Mouse (Mus musculus) olfactory bulb, adult 2 months (tissue): ENCODE measurements at regions not wholly inside any gene's neighbourhood (a gene's known extent, or its start where the extent isn't known, plus 50 kb on each side); places are given as distances from the start of the nearest gene placed in this dataset.

Experiments used
- H3K27ac ChIP-seq: fragments of 200-500 bp; 2 replicates; pipeline ENCODE4 v1.5.1; 2012; ENCODE audit warnings: low read depth, low read length; ENCODE audit not compliant: insufficient read depth
- H3K4me1 ChIP-seq: fragments of 200-500 bp; 2 replicates; pipeline ENCODE4 v1.6.1; 2012; ENCODE audit warnings: low read length; ENCODE audit not compliant: control insufficient read depth, insufficient read depth
- H3K4me3 ChIP-seq: fragments of 200-500 bp; 2 replicates; pipeline ENCODE4 v1.5.1; 2012; ENCODE audit warnings: mild to moderate bottlenecking, low read depth, low read length, moderate library complexity; ENCODE audit not compliant: insufficient read depth
- CTCF ChIP-seq: fragments of 200-500 bp; IDR thresholded peaks from 2 replicates; pipeline ENCODE4 v1.5.1; 2012; ENCODE audit warnings: low read depth, mild to moderate bottlenecking, low read length, moderate library complexity; ENCODE audit not compliant: insufficient read depth
- POLR2A ChIP-seq: fragments of 200-500 bp; IDR thresholded peaks from 2 replicates; pipeline ENCODE4 v1.6.1; 2012; ENCODE audit warnings: mild to moderate bottlenecking, low read depth, low read length, moderate library complexity; ENCODE audit not compliant: insufficient read depth
- WGBS: fragments of 180-500 bp; shearing (Covaris S2); methylation state at CpG from one replicate; pipeline ENCODE4 v1.1.7; 2018; 5-methylcytosine and 5-hydroxymethylcytosine counted together

- TF ChIP-seq CTCF = no peak
- 60% methylated on average over 9 of the region's 9 CpGs for WGBS
- H3K27ac ChIP-seq = no peak overlapping the region
- no peaks in the 10 kb centered on the region for H3K4me1 ChIP-seq
- H3K4me3 ChIP-seq = no peak overlapping the region
Measured at GRCm38 (mm10) chr1:184462481-184463124, 269.8 kb downstream of the Hlx start.

- H3K27ac ChIP-seq = no peak overlapping the region
- H3K4me1 ChIP-seq = no peaks in the 10 kb centered on the region
- TF ChIP-seq POLR2A (no peak), CTCF (no peak)
- H3K4me3 ChIP-seq = no peak overlapping the region
Measured at GRCm38 (mm10) chr1:184461411-184461810, 271.0 kb downstream of the Hlx start.

- Histone ChIP-seq H3K27ac (no peak overlapping the region), H3K4me1 (no peaks in the 10 kb centered on the region), H3K4me3 (no peak overlapping the region)
- WGBS = 94% methylated on average over 8 of the region's 8 CpGs
- TF ChIP-seq CTCF (no peak), POLR2A (no peak)
Measured at GRCm38 (mm10) chr1:184456727-184457126, 275.7 kb downstream of the Hlx start.

GRCm38 (mm10) chr1:184454381-184454780, 278.0 kb downstream of the Hlx start:
- H3K4me1 ChIP-seq = no peaks in the 10 kb centered on the region
- no peak overlapping the region for H3K27ac ChIP-seq
- H3K4me3 ChIP-seq = no peak overlapping the region
- WGBS = 70% methylated on average over 4 of the region's 4 CpGs
- TF ChIP-seq POLR2A (no peak), CTCF (no peak)

GRCm38 (mm10) chr1:184453673-184454072, 278.7 kb downstream of the Hlx start:
- Histone ChIP-seq H3K4me1 (no peaks in the 10 kb centered on the region), H3K27ac (no peak overlapping the region), H3K4me3 (no peak overlapping the region)
- WGBS = 50% methylated on average over 5 of the region's 5 CpGs
- TF ChIP-seq CTCF = no peak
- no peak for TF ChIP-seq POLR2A

- Histone ChIP-seq H3K27ac (no peak overlapping the region), H3K4me3 (no peak overlapping the region), H3K4me1 (no peaks in the 10 kb centered on the region)
- no peak for TF ChIP-seq POLR2A
- no peak for TF ChIP-seq CTCF
- 97% methylated on average over 9 of the region's 9 CpGs for WGBS
Measured at GRCm38 (mm10) chr1:184453061-184453460, 279.4 kb downstream of the Hlx start.

GRCm38 (mm10) chr1:184451686-184452085, 280.7 kb downstream of the Hlx start:
- TF ChIP-seq CTCF (no peak), POLR2A (no peak)
- 56% methylated on average over 2 of the region's 2 CpGs for WGBS
- Histone ChIP-seq H3K27ac (no peak overlapping the region), H3K4me3 (no peak overlapping the region), H3K4me1 (no peaks in the 10 kb centered on the region)

- Histone ChIP-seq H3K27ac (no peak overlapping the region), H3K4me3 (no peak overlapping the region), H3K4me1 (no peaks in the 10 kb centered on the region)
- 68% methylated on average over 9 of the region's 9 CpGs for WGBS
- no peak for TF ChIP-seq POLR2A
- TF ChIP-seq CTCF = no peak
Measured at GRCm38 (mm10) chr1:184449007-184449406, 283.4 kb downstream of the Hlx start.

GRCm38 (mm10) chr1:184447911-184448310, 284.5 kb downstream of the Hlx start:
- Histone ChIP-seq H3K4me1 (no peaks in the 10 kb centered on the region), H3K27ac (no peak overlapping the region), H3K4me3 (no peak overlapping the region)
- TF ChIP-seq POLR2A = no peak
- peak; percentile 43; the same call in 1 of the 2 replicates for TF ChIP-seq CTCF
- 68% methylated on average over 7 of the region's 7 CpGs for WGBS

- 78% methylated on average over 5 of the region's 5 CpGs for WGBS
- H3K27ac ChIP-seq = no peak overlapping the region
- H3K4me3 ChIP-seq = no peak overlapping the region
- no peak for TF ChIP-seq CTCF
- no peak for TF ChIP-seq POLR2A
- H3K4me1 ChIP-seq = no peaks in the 10 kb centered on the region
Measured at GRCm38 (mm10) chr1:184447161-184447667, 285.2 kb downstream of the Hlx start.

- WGBS = 92% methylated on average over 10 of the region's 10 CpGs
- H3K27ac ChIP-seq = no peak overlapping the region
- H3K4me1 ChIP-seq = peaks cover 5% of the 10 kb centered on the region; the same call in 1 of the 2 replicates
- no peak overlapping the region for H3K4me3 ChIP-seq
- TF ChIP-seq CTCF = no peak
- no peak for TF ChIP-seq POLR2A
Measured at GRCm38 (mm10) chr1:184444189-184444588, 288.2 kb downstream of the Hlx start.
